Mouse (Mus musculus): ENCODE data around the gene Rbm6. TPM values are rescaled to one million over a fixed set of nuclear protein-coding genes. Genes with fewer than 3 reads are reported as not detected.

The Rbm6 gene
- 100 to 1,000 TPM; 117 to 128 TPM for total RNA-seq (2023)

DNA sequence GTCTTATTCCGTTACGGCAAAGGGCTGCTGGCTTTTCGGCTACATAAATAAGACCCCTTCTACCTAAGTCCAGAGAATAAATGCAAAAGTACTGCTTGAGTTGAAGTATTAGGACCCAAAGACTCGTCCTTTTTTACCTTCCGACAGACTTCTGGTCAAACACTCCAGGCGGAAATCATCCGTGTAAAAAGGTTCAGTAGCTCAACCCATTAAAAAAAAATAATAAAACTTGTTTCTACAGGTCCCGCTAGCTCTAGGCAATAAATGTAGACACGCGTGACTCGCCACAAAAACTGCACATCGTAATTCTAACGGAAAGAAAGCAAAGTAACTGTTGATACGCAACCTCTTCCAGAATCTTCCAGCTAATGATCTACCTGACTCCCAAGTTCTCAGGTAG, at the start of gene Rbm6:
Gene Rbm6, minus strand, starts transcription at position 101 of the 400 bp plus-strand sequence.

DNA sequence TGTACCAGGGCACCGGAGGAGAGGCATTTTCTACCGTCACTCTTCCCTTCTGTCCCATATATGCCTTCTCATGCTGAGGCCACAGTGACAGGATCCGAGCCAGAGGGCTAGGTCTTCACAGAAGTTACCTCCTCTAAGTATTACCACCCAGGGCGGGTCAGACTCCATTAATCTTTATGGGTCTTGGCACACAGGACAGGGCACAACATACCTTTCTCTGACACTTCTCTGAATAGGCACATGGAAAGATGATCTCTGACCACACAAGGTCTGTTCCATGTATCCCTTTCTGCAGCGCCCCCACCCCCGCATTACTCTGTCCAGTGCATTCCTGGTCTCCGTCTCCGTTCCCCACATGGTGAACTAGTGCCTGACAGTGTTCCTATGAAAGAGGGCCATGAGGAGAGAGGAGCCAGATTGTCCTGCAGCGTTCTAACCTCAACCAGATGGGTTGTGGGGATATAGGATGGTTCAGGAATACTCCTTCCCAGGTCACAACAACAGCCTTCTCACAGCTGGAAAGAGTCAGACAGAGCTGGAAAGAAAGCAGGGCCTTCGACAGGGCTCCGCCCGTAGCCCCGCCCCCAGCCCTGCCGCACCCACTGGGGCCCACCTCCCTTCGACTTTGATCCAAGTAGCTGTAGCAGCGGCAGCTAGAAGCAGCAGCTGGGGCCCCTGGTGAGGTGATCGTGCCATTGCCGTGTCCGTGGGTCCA, 33.4 kb upstream of the Rbm6 start, which contains the start of gene Mst1r:
Gene Mst1r, plus strand, starts transcription at position 622 of the 715 bp plus-strand sequence.

DNA sequence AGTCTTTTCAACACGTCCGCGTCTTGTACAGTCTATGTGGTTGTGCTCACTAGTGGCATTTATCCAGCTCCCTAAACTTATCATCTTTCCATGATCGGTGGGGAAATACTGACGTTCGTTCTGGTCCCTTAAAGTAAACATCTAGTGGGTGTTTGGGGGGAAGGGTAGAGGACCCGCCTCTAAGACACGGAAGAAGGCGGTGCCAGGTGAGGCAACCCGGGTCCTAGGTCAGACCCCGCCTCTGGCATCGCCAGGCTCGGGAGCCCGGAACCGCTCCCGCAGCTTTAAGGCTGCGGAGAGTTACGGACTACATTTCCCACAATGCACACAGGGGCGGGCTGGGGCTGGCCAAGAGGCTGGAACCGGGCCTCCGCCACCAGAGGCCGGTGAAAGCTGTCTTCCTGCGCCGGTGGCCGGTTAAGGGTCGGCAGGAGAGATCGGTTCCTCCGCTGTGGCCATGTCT, 14.8 kb upstream of the Rbm6 start, which contains the start of gene Mon1a:
Gene Mon1a, plus strand, starts transcription at position 348 of the 463 bp plus-strand sequence.

DNA sequence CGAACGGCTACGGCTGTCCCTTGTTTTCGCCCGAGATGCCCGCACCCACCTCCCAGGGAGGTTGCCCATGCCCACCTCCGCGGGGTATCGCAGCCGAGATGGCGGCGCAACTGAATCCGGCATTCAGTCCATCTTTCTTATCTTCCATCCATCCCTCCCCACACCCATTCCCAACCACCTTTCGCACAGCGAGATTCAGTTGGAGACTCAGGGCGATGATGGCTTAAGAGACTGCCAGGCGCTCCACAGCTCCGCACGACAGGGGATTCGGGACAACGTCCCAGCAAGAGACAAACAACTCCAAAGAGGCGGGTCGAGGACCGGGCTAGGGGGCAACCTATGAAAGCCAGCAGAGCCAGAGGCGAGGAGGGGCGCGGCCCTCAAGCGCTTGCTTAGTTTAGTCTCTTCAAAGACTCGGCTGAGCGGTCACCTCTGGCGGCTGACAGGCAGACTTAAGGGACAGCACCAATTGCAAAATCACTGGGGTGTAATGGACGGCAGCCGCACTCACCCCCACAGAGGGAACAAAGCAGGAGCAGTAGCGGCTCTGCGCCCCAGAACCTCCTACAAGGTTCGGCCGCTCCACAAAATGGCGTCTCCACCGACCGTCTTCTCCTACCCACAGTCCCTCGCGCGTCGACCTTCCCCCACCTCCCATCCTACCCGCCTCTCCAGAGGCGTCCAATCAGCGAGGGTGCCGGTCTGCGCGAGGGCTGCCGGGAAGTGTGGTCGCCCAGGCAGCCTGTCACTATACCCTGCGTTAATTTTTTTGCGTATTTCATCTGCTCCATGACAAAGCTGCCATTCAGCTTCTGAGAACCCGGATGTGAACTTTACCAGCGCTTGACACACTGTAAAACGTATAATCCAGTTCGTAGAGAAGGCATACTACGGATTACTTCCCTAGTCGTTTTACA, 102.4 kb downstream of the Rbm6 start, which contains the start of gene Rbm5:
Gene Rbm5, minus strand, starts transcription at position 623 of the 917 bp plus-strand sequence.

Other genes starting within 250 kb of the Rbm6 start
- gene Gnai2, start 237.9 kb downstream of the Rbm6 start, total RNA-seq (2023): 100 to 1,000 TPM; 627 to 649 TPM
- gene Slc38a3, start 203.7 kb downstream of the Rbm6 start, total RNA-seq (2023): not detected
- gene Gnat1, start 193.5 kb downstream of the Rbm6 start, total RNA-seq (2023): 1 to 10 TPM in 1 of 2 experiments, not detected in 1; 1.6 TPM
- not detected for gene Sema3f, start 162.8 kb downstream of the Rbm6 start, total RNA-seq (2023)
- 100 to 1,000 TPM; 397 to 424 TPM for gene Rbm5, start 102.2 kb downstream of the Rbm6 start, total RNA-seq (2023)
- 10 to 100 TPM; 16.1 to 21.0 TPM for gene Mon1a, start 14.9 kb upstream of the Rbm6 start, total RNA-seq (2023)
- under 1 TPM in 1 of 2 experiments, not detected in 1; 0.41 TPM for gene Mst1r, start 33.6 kb upstream of the Rbm6 start, total RNA-seq (2023)
- not detected for gene Actl11, start 55.2 kb upstream of the Rbm6 start, total RNA-seq (2023)
- not detected for gene Camkv, start 62.4 kb upstream of the Rbm6 start, total RNA-seq (2023)
- 1 to 10 TPM; 5.9 to 9.3 TPM for gene Traip, start 76.9 kb upstream of the Rbm6 start, total RNA-seq (2023)
- gene Uba7, start 102.3 kb upstream of the Rbm6 start, total RNA-seq (2023): 100 to 1,000 TPM; 209 to 244 TPM
- not detected for gene Gm20661, start 109.8 kb upstream of the Rbm6 start, total RNA-seq (2023)
- gene Inka1, start 112.6 kb upstream of the Rbm6 start, total RNA-seq (2023): 1 to 10 TPM; 4.9 to 6.0 TPM
- gene Cdhr4, start 119.3 kb upstream of the Rbm6 start, total RNA-seq (2023): under 1 TPM in 1 of 2 experiments, not detected in 1; 0.38 TPM
- 1 to 10 TPM in 1 of 2 experiments, not detected in 1; 3.6 TPM for gene Gm20662, start 123.1 kb upstream of the Rbm6 start, total RNA-seq (2023)
- gene Ip6k1, start 129.3 kb upstream of the Rbm6 start, total RNA-seq (2023): 100 to 1,000 TPM; 133 to 142 TPM
- 10 to 100 TPM; 31.3 to 38.4 TPM for gene Gmppb, start 176.0 kb upstream of the Rbm6 start, total RNA-seq (2023)
- gene Amigo3, start 179.9 kb upstream of the Rbm6 start, total RNA-seq (2023): 10 to 100 TPM in 1 of 2 experiments, 1 to 10 TPM in 1; 7.0 to 12.0 TPM
- gene Mst1, start 207.2 kb upstream of the Rbm6 start, total RNA-seq (2023): under 1 TPM in 1 of 2 experiments, not detected in 1; 0.23 TPM
- 100 to 1,000 TPM; 206 to 230 TPM for gene Rnf123, start 210.1 kb upstream of the Rbm6 start, total RNA-seq (2023)
- 100 to 1,000 TPM; 126 to 158 TPM for gene Apeh, start 221.4 kb upstream of the Rbm6 start, total RNA-seq (2023)

Measured in B cell, adult 67 days (primary cell).